Mouse (Mus musculus) neural tube, embryonic 11.5 days (tissue): ENCODE measurements around the gene Neu4. TPM values are rescaled to one million over a fixed set of nuclear protein-coding genes. Genes with fewer than 3 reads are reported as not detected.

Source experiments
- ATAC-seq: fragments of 200-750 bp; cut with Nextera tagmentation; 2 replicates; pipeline ENCODE4 v1.8.0; 2017; ENCODE audit warnings: moderate number of reproducible peaks, mild to moderate bottlenecking, moderate TSS enrichment, moderate library complexity; ENCODE audit not compliant: insufficient read depth, low FRiP score, low TSS enrichment
- DNase-seq: peaks from one replicate; pipeline ENCODE4 v3.0.0-alpha.2; 2015; ENCODE audit warnings: low spot score
- H3K27ac ChIP-seq: fragments of 300-500 bp; sonication (generic); 2 replicates; pipeline ENCODE4 v1.5.1; 2014; ENCODE audit warnings: low read depth, mild to moderate bottlenecking, low read length
- H3K27me3 ChIP-seq: fragments of 300-500 bp; sonication (generic); 2 replicates; pipeline ENCODE4 v1.6.1; 2014; ENCODE audit warnings: mild to moderate bottlenecking, low read length, mixed read lengths; ENCODE audit not compliant: control insufficient read depth, insufficient read depth
- H3K36me3 ChIP-seq: fragments of 300-500 bp; sonication (generic); 2 replicates; pipeline ENCODE4 v1.6.1; 2014; ENCODE audit warnings: mild to moderate bottlenecking, low read length, moderate library complexity, mixed read lengths; ENCODE audit not compliant: control insufficient read depth, insufficient read depth
- H3K4me1 ChIP-seq: fragments of 300-500 bp; sonication (generic); 2 replicates; pipeline ENCODE4 v1.6.1; 2014; ENCODE audit warnings: low read length, mixed read lengths; ENCODE audit not compliant: control insufficient read depth, insufficient read depth
- H3K4me2 ChIP-seq: fragments of 300-500 bp; sonication (generic); 2 replicates; pipeline ENCODE4 v1.6.1; 2014; ENCODE audit warnings: low read depth, mild to moderate bottlenecking, moderate library complexity
- H3K4me3 ChIP-seq: fragments of 300-500 bp; sonication (generic); 2 replicates; pipeline ENCODE4 v1.5.1; 2014; ENCODE audit warnings: low read depth, low read length
- H3K9ac ChIP-seq: fragments of 300-500 bp; sonication (generic); 2 replicates; pipeline ENCODE4 v1.6.1; 2014; ENCODE audit warnings: mild to moderate bottlenecking, low read length
- H3K9me3 ChIP-seq: fragments of 300-500 bp; sonication (generic); 2 replicates; pipeline ENCODE4 v1.6.1; 2016; ENCODE audit warnings: low read length; ENCODE audit not compliant: control insufficient read depth
- WGBS: fragments of 180-500 bp; shearing (Covaris S2); extraction: QIAGEN DNeasy Blood & Tissue Kit; methylation state at CpG from one replicate; pipeline ENCODE4 v1.1.7; 2014; 5-methylcytosine and 5-hydroxymethylcytosine counted together
- polyA plus RNA-seq: library from polyadenylated mRNA; unstranded; fragments of >200 nt; fragmentation: Nextera tagmentation; extraction: Ambion mirVana; gene quantifications from 2 replicates; pipeline ENCODE4 v1.2.1, GENCODE M21; 2014

Neu4 gene
- polyA plus RNA-seq, 1 experiment from 2014 or later: not detected

DNA sequence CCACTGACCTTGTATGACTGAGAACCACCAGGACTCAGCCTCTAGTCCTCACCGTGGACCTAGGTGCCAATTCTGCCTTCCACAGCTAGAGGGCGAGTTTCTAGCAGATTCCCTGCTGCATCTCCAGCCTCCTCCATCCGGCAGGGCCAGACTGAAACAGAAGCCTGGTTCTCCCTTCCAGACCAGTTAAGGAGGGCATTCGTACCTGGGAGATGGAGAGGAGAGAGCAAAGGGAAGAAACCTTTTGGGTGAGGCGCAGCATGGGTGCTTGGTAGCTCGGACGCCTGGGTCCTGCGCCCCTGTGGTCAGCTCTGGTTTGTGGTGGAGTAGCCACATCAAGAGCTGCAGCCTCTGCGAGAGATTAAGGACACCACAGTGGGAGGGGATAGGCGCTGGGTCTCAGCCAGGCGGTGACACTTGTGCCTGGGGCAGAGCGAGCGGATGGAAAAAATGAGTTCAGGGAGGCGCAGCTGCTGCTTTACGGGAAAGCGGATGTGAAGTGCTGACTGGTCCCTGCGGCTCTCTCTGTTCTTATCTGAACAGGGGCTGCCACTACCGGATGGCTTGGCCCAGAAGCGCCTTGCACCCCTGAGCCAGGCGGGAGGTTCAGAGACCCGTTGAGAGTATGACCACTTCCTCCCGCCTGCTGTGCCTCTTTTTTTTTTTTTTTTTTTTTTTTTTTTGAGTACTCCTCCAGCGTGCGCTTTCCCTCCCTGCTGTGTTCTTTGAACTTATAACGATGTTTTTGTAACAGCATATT lies 14.9 kb downstream of the Neu4 start:
- Histone ChIP-seq H3K4me1 (no peaks in the 10 kb centered on the region), H3K4me2 (peak overlapping the region; percentile 49), H3K27ac (no peak overlapping the region), H3K9ac (no peak overlapping the region), H3K4me3 (peak overlapping the region; percentile 30), H3K9me3 (no peaks in the 10 kb centered on the region), H3K36me3 (no peaks in the 10 kb centered on the region), H3K27me3 (no peaks in the 10 kb centered on the region)
- WGBS: under 1% methylated on average over 25 of the region's 25 CpGs
- DNase-seq (peak; percentile 81), ATAC-seq (peak; percentile 93)

DNA sequence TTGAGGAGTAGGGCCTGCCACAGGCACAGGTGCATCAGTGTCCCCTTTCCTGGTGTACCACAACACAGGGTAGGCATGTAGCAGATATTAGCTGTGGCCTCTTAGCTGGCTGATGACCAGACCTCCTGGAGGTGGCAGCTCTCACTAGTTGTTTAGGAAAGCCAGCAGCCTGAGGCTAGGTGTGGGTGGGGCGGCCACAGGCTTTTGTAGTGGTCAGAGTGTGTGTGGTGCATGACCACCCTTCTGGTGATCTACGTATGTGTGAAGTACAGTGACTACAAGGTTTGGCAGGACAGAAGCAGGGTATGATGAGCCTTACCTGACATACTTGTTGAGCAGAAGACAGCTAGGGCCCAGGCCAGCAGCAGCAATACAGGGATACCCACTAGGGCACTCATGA lies 20.1 kb downstream of the Neu4 start:
- no peak overlapping the region for H3K4me2 ChIP-seq
- no peak overlapping the region for H3K27ac ChIP-seq
- ATAC-seq: no peak
- no peaks in the 10 kb centered on the region for H3K36me3 ChIP-seq
- H3K9me3 ChIP-seq: no peaks in the 10 kb centered on the region
- H3K27me3 ChIP-seq: no peaks in the 10 kb centered on the region
- H3K9ac ChIP-seq: no peak overlapping the region
- 86% methylated on average over 2 of the region's 2 CpGs for WGBS
- no peaks in the 10 kb centered on the region for H3K4me1 ChIP-seq
- no peak overlapping the region for H3K4me3 ChIP-seq
- DNase-seq: no peak

DNA sequence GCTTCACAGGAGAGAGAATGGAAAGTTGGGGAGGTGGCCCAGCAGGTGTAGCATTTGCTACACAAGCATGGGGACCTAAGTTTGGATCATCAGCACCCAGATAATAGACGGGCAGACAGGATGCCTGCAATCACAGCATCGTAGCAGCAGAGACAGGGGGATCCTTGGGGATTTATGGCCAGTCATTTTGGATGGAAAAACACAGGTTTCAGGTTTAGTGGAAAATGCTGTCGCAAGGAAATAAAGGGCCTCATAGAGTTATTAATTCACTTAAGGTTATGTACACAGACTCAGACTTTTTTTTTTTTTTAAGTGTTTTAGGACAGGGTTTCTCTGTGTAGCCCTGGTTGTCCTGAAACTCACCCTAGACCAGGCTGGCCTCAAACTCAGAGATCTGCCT lies 25.3 kb downstream of the Neu4 start:
- no peak overlapping the region for H3K4me3 ChIP-seq
- H3K4me2 ChIP-seq: no peak overlapping the region
- no peaks in the 10 kb centered on the region for H3K4me1 ChIP-seq
- 63% methylated on average over 3 of the region's 3 CpGs for WGBS
- no peaks in the 10 kb centered on the region for H3K36me3 ChIP-seq
- ATAC-seq: no peak
- DNase-seq: no peak
- H3K9me3 ChIP-seq: no peaks in the 10 kb centered on the region
- H3K9ac ChIP-seq: no peak overlapping the region
- H3K27ac ChIP-seq: no peak overlapping the region
- no peaks in the 10 kb centered on the region for H3K27me3 ChIP-seq

DNA sequence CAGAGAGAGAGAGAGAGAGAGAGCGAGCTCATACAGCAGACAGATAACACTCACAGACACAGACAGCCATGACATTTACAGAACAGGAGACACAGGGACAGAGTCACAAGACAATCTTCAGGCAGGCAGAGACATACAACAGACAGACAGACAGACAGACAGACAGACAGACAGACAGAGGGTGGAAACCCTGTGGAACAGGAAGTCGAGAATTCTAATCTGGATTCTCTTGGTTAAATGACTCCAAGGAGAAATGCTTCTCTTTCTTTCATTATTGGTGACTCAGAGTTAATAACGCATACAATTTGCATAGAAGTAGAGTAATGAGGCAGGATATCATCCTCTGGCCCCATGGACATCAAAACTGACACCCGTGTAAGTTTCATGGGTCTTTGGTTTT lies 26.3 kb downstream of the Neu4 start:
- 80% methylated on average over 4 of the region's 4 CpGs for WGBS

DNA sequence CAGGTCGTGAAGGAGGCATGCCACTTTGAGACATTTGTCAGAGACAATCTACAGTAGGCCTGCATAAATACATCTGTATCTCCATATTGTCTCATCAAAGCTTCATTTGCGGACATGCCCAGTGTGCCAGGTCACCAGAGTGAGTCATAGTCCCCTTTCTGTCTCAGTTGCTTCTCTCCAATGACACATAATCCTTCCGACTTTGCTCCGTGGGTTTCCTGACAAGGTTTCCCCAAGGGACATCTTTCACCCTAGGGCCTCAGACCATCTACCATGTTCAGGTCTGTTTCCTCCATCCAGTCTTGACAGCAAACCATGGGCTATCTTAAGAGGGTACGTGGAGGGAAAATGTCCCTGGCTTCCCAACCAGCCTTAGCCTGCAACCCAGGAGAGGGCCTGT lies 30.9 kb downstream of the Neu4 start:
- 85% methylated on average over 5 of the region's 5 CpGs for WGBS

More for the DNA sequence above, 26.3 kb downstream of the Neu4 start:
- DNase-seq: no peak
- H3K9ac ChIP-seq: no peak overlapping the region
- no peak for ATAC-seq
- no peaks in the 10 kb centered on the region for H3K36me3 ChIP-seq
- H3K4me3 ChIP-seq: no peak overlapping the region
- H3K9me3 ChIP-seq: no peaks in the 10 kb centered on the region
- no peak overlapping the region for H3K27ac ChIP-seq
- H3K4me2 ChIP-seq: no peak overlapping the region
- no peaks in the 10 kb centered on the region for H3K27me3 ChIP-seq
- H3K4me1 ChIP-seq: no peaks in the 10 kb centered on the region

DNA sequence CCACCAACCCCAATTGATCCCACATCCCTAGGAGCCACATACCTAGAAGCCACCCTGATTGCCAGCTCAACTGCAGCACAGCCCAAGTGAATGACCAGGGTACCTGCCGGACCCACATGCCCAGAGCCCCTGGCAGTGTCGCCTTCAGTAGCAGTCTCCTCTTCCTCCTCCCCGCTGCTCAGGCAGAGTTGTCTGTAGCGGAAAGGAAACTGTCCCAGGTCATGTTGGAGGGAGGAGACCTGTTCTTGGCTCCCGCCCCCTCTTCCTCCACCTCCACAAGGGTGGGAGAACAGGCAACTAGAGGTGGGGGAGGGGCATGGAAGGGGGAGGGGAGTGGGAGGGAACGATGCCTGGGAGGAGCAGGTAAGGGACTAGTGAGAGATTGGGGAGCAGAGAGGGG lies 32.1 kb downstream of the Neu4 start, which contains the start of gene Pdcd1:
Gene Pdcd1 (minus strand): TSS at position 181 of the 400 bp plus-strand sequence.
- no peak within 1 kb of the TSS for H3K4me3 ChIP-seq
- ATAC-seq: no peak
- H3K27ac ChIP-seq: no peak within 1 kb of the TSS
- H3K36me3 ChIP-seq: no peaks in the 10 kb centered on the region
- no peak for DNase-seq
- H3K27me3 ChIP-seq: no peaks in the 10 kb centered on the region
- no peaks in the 10 kb centered on the region for H3K4me1 ChIP-seq
- H3K4me2 ChIP-seq: no peak within 1 kb of the TSS
- WGBS: 55% methylated on average over 5 of the region's 6 CpGs
- H3K9me3 ChIP-seq: no peaks in the 10 kb centered on the region
- H3K9ac ChIP-seq: no peak within 1 kb of the TSS

More for the DNA sequence above, 30.9 kb downstream of the Neu4 start:
- Histone ChIP-seq H3K4me3 (no peak overlapping the region), H3K9me3 (no peaks in the 10 kb centered on the region), H3K4me1 (no peaks in the 10 kb centered on the region), H3K36me3 (no peaks in the 10 kb centered on the region), H3K4me2 (no peak overlapping the region), H3K9ac (no peak overlapping the region), H3K27me3 (no peaks in the 10 kb centered on the region), H3K27ac (no peak overlapping the region)
- no peak for ATAC-seq
- no peak for DNase-seq

DNA sequence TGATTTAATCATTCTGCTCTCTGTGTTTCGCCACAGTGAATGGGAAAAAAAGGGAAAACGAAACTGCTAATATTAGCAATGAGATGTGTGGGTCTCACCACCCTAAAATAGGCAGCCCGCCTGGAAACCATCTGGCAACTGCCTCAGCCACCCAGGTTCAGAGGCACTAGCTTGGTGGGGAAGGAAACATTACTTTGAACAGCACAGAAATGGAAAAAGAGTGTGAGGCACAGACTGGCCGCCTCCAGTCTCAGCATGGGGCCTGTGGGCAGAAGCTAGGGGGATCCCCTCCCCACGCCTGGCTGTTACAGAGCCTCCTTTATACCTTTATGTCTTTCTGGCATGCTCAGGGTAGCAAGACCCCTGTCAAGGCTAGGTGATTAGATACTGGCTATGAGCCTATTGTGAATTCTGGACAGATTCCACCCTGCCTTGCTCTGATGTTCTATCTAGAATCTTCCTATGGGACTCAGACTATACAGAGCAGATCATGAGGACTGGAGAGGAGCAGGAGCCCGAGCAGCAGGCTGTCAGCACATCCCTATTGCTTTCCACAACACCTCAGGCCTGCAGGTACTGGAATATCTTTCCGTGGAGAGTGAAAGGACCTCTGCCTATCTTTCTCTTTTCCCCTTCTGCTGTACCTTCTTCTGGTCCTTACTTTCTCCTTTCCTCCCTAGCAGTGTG lies 33.4 kb downstream of the Neu4 start:
- no peaks in the 10 kb centered on the region for H3K9me3 ChIP-seq
- H3K27me3 ChIP-seq: no peaks in the 10 kb centered on the region
- WGBS: 73% methylated on average over 7 of the region's 7 CpGs
- H3K4me2 ChIP-seq: no peak overlapping the region
- no peak overlapping the region for H3K4me3 ChIP-seq
- H3K4me1 ChIP-seq: no peaks in the 10 kb centered on the region
- ATAC-seq (no peak), DNase-seq (no peak)
- no peak overlapping the region for H3K9ac ChIP-seq
- no peaks in the 10 kb centered on the region for H3K36me3 ChIP-seq
- no peak overlapping the region for H3K27ac ChIP-seq

DNA sequence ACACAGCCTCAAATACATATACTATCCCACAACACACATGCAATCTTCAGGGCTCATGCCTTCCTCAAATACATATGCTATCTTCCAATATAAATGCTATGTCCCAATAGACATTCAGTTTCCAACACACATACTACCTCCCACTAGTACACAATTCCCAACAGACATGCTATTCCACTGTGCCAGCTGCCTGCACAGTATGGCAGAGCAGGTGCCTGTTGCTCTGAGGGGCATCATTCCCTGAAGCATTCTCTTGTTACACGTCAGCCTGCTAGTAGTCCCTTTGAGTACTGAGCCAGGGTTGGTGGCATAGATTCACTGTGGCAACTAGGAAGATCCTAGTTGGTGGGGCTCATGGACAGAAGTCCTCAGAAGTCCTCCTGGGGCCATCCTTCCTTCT lies 34.2 kb downstream of the Neu4 start:
- H3K27me3 ChIP-seq: no peaks in the 10 kb centered on the region
- no peaks in the 10 kb centered on the region for H3K4me1 ChIP-seq
- no peaks in the 10 kb centered on the region for H3K36me3 ChIP-seq
- no peak overlapping the region for H3K27ac ChIP-seq
- DNase-seq: no peak
- no peak for ATAC-seq
- WGBS: 89% methylated on average over 1 of the region's 1 CpGs
- no peak overlapping the region for H3K9ac ChIP-seq
- no peaks in the 10 kb centered on the region for H3K9me3 ChIP-seq
- no peak overlapping the region for H3K4me3 ChIP-seq
- H3K4me2 ChIP-seq: no peak overlapping the region

DNA sequence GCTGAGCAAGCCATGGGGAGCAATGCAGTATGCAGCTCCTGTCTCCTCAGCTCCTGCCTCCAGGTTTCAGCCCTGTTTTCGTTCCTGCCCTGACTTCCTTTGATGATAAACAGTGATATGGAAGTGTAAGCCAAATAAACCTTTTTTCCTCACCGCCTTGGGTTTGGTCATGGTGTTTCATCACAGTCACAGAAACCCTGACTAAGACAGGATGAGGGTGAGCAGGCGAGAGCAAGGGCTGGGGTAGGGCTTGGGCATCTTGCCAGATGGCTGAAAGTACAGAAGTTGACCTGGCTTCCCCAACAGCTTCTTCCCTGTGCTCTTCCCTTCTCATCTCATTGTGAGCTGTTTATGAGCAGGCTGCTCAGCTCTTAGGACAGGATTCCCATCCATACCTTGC lies 35.7 kb downstream of the Neu4 start:
- H3K9ac ChIP-seq: no peak overlapping the region
- H3K4me2 ChIP-seq: no peak overlapping the region
- DNase-seq (no peak), ATAC-seq (no peak)
- H3K36me3 ChIP-seq: no peaks in the 10 kb centered on the region
- H3K9me3 ChIP-seq: no peaks in the 10 kb centered on the region
- H3K27ac ChIP-seq: no peak overlapping the region
- H3K4me3 ChIP-seq: no peak overlapping the region
- no peaks in the 10 kb centered on the region for H3K4me1 ChIP-seq
- no peaks in the 10 kb centered on the region for H3K27me3 ChIP-seq
- 78% methylated on average over 3 of the region's 3 CpGs for WGBS
